21 mouse cellular contexts compared by ENCODE assay signal in the genomic region with DNA sequence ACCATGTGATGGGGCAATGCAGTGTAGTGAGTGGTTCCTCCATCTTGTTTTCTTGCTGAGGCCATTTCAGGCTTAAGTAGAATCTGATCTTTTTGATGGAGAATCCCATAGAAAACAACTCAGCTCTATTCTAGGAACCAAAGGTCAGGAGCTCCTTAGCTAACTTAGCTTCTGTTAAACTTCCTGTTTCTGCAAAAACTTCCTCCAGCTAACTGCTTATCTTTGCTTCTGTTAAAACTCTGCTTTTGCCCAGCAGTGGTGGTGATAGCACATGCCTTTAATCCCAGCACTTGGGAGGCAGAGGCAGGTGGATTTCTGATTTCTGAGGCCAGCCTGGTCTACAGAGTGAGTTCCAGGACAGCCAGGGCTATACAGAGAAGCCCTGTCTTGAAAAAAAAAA.
DNase-seq lines count a peak whose midpoint lies in the region; ATAC-seq and TF ChIP-seq lines count a peak whose summit lies in the region.
"Had no signal": no experiment of that assay in that cellular context is flagged by ENCODE, and none has a peak within 500 bp of the region (broad histone marks: within the 10 kb centered on the region; RNA-seq: fewer than 3 reads in every experiment).

No protein-coding gene starts in this region.

- no peaks in the 10 kb centered on the region for H3K36me3 ChIP-seq in forebrain, postnatal 0 days (ENCODE audit: insufficient read depth)
- H3K36me3 ChIP-seq: embryonic facial prominence, embryonic 10.5 days; embryonic facial prominence, embryonic 12.5 days; forebrain, embryonic 15.5 days had no signal

- H3K27ac ChIP-seq in forebrain, postnatal 0 days (ENCODE audit: low read depth, low read length), result no peak overlapping the region
- H3K27ac ChIP-seq: embryonic facial prominence, embryonic 10.5 days; embryonic facial prominence, embryonic 12.5 days; forebrain, embryonic 13.5 days; forebrain, embryonic 15.5 days had no signal

- H3K4me1 ChIP-seq in forebrain, postnatal 0 days (ENCODE audit: insufficient read depth), result no peaks in the 10 kb centered on the region; the same call in 1 of the 2 replicates

- peak; percentile 46; the same call in 1 of the 2 replicates for ATAC-seq in megakaryocyte progenitor cell, adult 5-6 weeks (replicated peaks; ENCODE audit: poor library complexity)
- ATAC-seq in forebrain, postnatal 0 days, result no peak
- ATAC-seq: activated CD4-positive, CD25-positive, alpha-beta regulatory T cell, adult 4 months; forebrain, embryonic 13.5 days; forebrain, embryonic 15.5 days; Patski had no signal

- TF ChIP-seq CTCF in forebrain, postnatal 0 days (IDR thresholded peaks at IDR 0.05; ENCODE audit: low read depth), result no peak

- H3K9me3 ChIP-seq in forebrain, postnatal 0 days (ENCODE audit: low read length), result no peaks in the 10 kb centered on the region
- H3K9me3 ChIP-seq: embryonic facial prominence, embryonic 10.5 days; embryonic facial prominence, embryonic 12.5 days; forebrain, embryonic 13.5 days; forebrain, embryonic 15.5 days had no signal

- H3K27me3 ChIP-seq in forebrain, postnatal 0 days (ENCODE audit: insufficient read depth, low read length), result no peaks in the 10 kb centered on the region
- H3K27me3 ChIP-seq: embryonic facial prominence, embryonic 12.5 days; forebrain, embryonic 15.5 days; Patski had no signal

- no peak overlapping the region for H3K4me2 ChIP-seq in forebrain, postnatal 0 days (ENCODE audit: low read depth)
- H3K4me2 ChIP-seq: embryonic facial prominence, embryonic 12.5 days; forebrain, embryonic 13.5 days; forebrain, embryonic 15.5 days had no signal

- DNase-seq in 416B (ENCODE audit: low read depth), result peak; percentile 18
- DNase-seq in A20 (ENCODE audit: low read depth, low spot score), result peak; percentile 6
- peak; percentile 61 for DNase-seq in MEL-GATA-1-ER (ENCODE audit: extremely low read depth, low read depth)
- DNase-seq in testis, postnatal 14 days (ENCODE audit: low spot score), result no peak
- DNase-seq in heart, adult 9 months (ENCODE audit: low spot score in 2 of 2), result no peak
- DNase-seq in forebrain, postnatal 0 days, result no peak
- DNase-seq: adrenal gland, adult 8-10 months; adrenal gland, postnatal 14 days; adrenal gland, postnatal 36 days; cerebellum, adult 11-12 months; cerebellum, adult 2 months; cerebellum, adult 9-10 months; cerebellum, postnatal 10 days; cerebellum, postnatal 25 days had no signal

- H3K9ac ChIP-seq in forebrain, postnatal 0 days, result no peak overlapping the region
- H3K9ac ChIP-seq: embryonic facial prominence, embryonic 12.5 days; forebrain, embryonic 13.5 days; forebrain, embryonic 15.5 days had no signal

- no peak overlapping the region for H3K4me3 ChIP-seq in forebrain, postnatal 0 days (ENCODE audit: low read depth, low read length)
- H3K4me3 ChIP-seq: embryonic facial prominence, embryonic 10.5 days; embryonic facial prominence, embryonic 12.5 days; forebrain, embryonic 13.5 days; forebrain, embryonic 15.5 days had no signal

Comparison
In these comparisons a context has a peak if more than half of its experiments do, and no peak if none do; other contexts are left out.
1. DNase-seq: peak in 416B (single experiment), A20 (single experiment) and MEL-GATA-1-ER (single experiment); none in testis, postnatal 14 days (single experiment), heart, adult 9 months (0 of 2) and forebrain, postnatal 0 days (single experiment).